Mouse (Mus musculus) thymus, adult 2 months (tissue): ENCODE results near the gene Slc6a18.

Experiments used
- CTCF ChIP-seq: fragments of 200-500 bp; IDR thresholded peaks from 2 replicates; pipeline ENCODE4 v1.5.1; 2012; ENCODE audit warnings: mild to moderate bottlenecking, control low read depth, low read length, moderate library complexity, borderline replicate concordance; ENCODE audit not compliant: control insufficient read depth, poor library complexity, insufficient read depth; ENCODE audit errors: extremely low read depth
- POLR2A ChIP-seq: fragments of 200-500 bp; IDR thresholded peaks from 2 replicates; pipeline ENCODE4 v1.6.1; 2012; ENCODE audit warnings: mild to moderate bottlenecking, low read length, control low read depth, moderate library complexity; ENCODE audit not compliant: control insufficient read depth, poor library complexity, insufficient read depth; ENCODE audit errors: extremely low read depth

- TF ChIP-seq CTCF (no peak), POLR2A (no peak)
These were observed 25.0 kb upstream of the Slc6a18 start for GRCm38 (mm10) chr13:73702776-73703175.
